Mouse (Mus musculus) testis, adult 2 months (tissue): Measurements from ENCODE around the gene Rtn1.

ENCODE experiments used
- CTCF ChIP-seq: fragments of 200-500 bp; IDR thresholded peaks from 2 replicates; pipeline ENCODE4 v1.5.1; 2012; ENCODE audit warnings: low read depth, mild to moderate bottlenecking, inconsistent platforms, low read length, moderate library complexity; ENCODE audit not compliant: control insufficient read depth, insufficient read depth, insufficient replicate concordance
- POLR2A ChIP-seq: fragments of 200-500 bp; IDR thresholded peaks from 2 replicates; pipeline ENCODE4 v1.6.1; 2012; ENCODE audit warnings: low read depth, mild to moderate bottlenecking, inconsistent platforms, low read length, moderate library complexity; ENCODE audit not compliant: control insufficient read depth

DNA sequence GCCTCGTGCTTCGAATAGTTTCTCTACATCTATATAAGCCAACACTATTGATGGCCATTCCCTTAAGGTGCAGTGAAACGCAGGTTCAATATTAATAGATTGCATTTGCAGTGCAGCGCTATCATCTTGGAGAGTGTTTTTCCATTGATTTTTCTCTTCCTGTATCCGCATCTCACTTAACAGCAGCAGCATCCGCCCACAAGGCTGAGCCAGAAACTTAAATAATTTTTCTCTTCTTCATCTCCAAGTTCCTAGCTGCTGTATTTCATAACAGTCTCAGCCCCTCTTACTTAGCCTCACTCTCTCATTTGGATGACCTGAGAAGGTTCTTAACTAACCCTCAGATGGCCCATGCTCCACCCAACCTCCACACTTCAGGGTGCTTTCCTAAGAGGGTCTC lies 20.7 kb downstream of the Rtn1 start:
- no peak for TF ChIP-seq POLR2A
- no peak for TF ChIP-seq CTCF
